Mouse (Mus musculus): ENCODE results near the gene Fam178b. TPM values are rescaled to one million over a fixed set of nuclear protein-coding genes. Genes with fewer than 3 reads are reported as not detected.

Gene Fam178b
- total and polyA plus RNA-seq, 2 experiments from 2014 or later: not detected

DNA sequence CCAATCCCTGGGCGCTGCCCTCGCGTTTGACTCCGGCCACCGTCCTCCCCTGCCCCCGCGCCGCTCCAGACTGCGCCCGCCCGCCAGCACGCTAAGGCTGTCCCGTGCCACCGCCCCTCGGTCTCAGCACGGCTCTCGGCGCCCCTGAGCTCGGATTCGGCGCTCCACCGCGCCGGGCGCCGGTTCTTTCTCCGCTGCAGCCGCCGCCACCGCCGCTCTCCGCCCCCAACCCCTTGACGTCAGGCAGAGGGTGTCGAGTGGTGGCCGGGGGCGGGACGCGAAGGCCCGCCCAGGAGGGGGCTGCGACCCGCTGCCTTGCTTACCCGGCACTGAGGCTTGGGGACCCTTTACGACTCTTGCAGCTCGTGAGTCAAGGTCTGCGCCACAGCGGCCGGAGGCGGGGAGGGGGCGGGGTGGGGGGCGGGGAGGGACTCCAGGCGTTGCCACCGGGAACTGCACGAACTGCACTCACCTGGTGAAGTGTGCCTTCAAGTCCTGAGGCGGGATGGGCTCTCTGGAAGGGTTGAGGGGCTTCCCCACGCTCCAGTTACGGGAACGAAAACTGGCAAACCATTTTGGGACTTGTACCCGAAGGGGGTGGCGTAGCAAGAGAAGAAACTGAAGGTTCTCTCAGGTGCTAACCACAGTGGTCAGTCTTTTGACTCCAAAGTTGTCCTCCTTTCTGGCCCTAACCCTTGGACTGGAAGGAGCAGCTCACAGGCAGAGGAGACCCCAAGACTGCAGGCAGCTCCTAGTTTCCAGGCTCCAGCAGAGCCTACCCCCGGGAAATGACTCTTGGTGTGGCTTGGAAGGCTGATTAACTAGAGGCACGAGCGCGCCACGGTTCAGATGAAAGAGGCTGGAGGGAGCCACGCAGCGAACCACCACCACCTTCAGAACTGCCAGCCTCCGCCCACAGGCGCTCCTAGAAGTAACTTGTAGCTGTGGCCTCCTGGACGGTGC is 124.7 kb downstream of the Fam178b start, which contains the start of gene Sema4c:
TSS of gene Sema4c (minus strand) at position 319 of the 963 bp plus-strand sequence.
- Histone ChIP-seq H3K9ac (peak within 1 kb of the TSS; percentile 89), H3K4me2 (ENCODE audit: low read depth) (peak within 1 kb of the TSS; percentile 96), H3K27me3 (ENCODE audit: insufficient read depth, low read length) (no peaks in the 10 kb centered on the region), H3K9me3 (ENCODE audit: low read length) (no peaks in the 10 kb centered on the region), H3K27ac (ENCODE audit: low read depth, low read length) (peak within 1 kb of the TSS; percentile 99), H3K4me3 (ENCODE audit: low read depth, low read length) (peak within 1 kb of the TSS; percentile 67), H3K4me1 (ENCODE audit: insufficient read depth) (peaks cover 12% of the 10 kb centered on the region), H3K36me3 (ENCODE audit: insufficient read depth) (peaks cover 20% of the 10 kb centered on the region)
- DNase-seq: peak; percentile 84
- TF ChIP-seq CTCF (IDR thresholded peaks at IDR 0.05; ENCODE audit: low read depth): no peak
- WGBS: 3% methylated on average over 68 of the region's 69 CpGs
- ATAC-seq: peak; percentile 50

DNA sequence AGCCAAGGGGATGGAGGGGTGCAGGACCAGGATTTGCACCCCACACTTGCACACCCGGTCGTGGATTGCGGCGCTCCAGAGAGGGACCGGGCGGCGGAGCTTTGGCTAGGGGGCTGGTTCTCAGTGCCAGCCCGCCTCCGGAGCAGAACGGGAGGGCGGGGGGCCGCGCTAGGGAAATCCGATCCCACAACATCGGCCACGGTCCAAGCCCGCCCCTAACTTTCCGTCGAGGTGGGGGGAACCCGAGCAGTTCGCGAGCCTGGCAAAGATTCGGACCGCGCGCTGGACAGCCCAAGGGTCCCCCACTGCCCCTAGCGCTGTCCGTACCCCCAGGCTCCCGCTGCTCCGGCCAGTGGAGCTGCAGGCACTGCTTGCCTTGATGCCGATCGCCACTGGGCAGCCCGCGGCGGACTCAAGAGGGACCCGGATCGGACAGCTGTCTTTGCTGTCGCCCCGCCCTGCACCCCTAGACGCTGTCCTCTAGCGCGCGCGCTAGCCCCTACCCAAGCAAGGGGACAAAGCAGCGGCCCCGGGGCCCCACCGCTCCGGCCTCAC is 125.4 kb downstream of the Fam178b start:
- Histone ChIP-seq H3K9ac (peak overlapping the region; percentile 89), H3K9me3 (ENCODE audit: low read length) (no peaks in the 10 kb centered on the region), H3K4me3 (ENCODE audit: low read depth, low read length) (peak overlapping the region; percentile 67)

DNA sequence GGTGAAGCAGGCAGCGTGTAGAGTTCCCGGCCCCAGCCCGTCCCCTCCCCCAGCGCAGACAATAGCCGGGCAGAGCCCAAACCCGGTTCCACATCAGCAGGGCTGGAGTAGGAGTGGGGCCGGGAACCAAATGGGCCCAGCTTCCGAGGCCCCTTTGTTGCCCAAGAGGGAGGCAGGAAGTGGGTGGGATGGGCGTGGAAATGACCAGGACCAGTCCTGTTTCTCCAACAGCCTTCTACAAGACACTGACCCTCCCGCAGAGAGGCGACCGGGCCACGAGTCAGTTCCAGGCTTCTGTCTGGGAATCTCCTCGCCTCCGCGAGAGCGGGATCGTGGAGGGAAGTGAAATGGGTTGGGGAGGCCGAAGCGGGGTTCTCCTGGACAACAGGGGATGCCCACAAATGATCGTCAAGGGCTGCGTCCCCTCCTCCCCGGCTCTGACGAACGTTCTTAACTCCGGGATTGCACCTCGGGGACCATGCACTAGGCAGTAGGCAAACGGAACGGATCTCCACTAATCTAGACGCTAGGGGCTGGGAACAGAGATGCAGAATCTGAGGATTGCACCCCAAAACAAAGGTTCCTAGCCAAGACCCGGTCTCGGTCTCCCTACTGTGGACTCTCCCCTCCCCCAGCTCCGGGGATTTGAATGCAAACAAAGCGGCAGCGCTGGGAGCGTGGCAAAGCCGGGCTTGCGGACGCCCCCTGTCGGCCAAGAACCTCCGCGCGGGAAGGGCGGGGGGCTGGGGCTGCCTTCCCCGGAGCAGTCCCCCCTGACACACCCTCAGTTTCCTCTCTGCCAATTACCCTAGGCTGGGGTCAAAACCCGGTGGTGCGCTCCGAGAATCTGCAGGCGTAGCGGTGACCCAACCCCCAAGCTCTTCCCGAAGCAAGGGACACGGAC is 126.2 kb downstream of the Fam178b start:
- under 1% methylated on average over 52 of the region's 52 CpGs for WGBS
- Histone ChIP-seq H3K27ac (ENCODE audit: low read depth, low read length) (peak overlapping the region; percentile 99), H3K4me1 (ENCODE audit: insufficient read depth) (peaks cover 12% of the 10 kb centered on the region), H3K27me3 (ENCODE audit: insufficient read depth, low read length) (no peaks in the 10 kb centered on the region), H3K9ac (peak overlapping the region; percentile 89), H3K4me3 (ENCODE audit: low read depth, low read length) (peak overlapping the region; percentile 67), H3K36me3 (ENCODE audit: insufficient read depth) (peaks cover 35% of the 10 kb centered on the region), H3K9me3 (ENCODE audit: low read length) (no peaks in the 10 kb centered on the region), H3K4me2 (ENCODE audit: low read depth) (peak overlapping the region; percentile 96)
- ATAC-seq (peak; percentile 89), DNase-seq (peak; percentile 98)
- peak; percentile 94 for TF ChIP-seq CTCF (IDR thresholded peaks at IDR 0.05; ENCODE audit: low read depth)

More for the DNA sequence above, 125.4 kb downstream of the Fam178b start:
- H3K4me2 ChIP-seq (ENCODE audit: low read depth): peak overlapping the region; percentile 96
- no peak for DNase-seq
- peaks cover 28% of the 10 kb centered on the region for H3K36me3 ChIP-seq (ENCODE audit: insufficient read depth)
- peak overlapping the region; percentile 99 for H3K27ac ChIP-seq (ENCODE audit: low read depth, low read length)
- WGBS: 3% methylated on average over 47 of the region's 48 CpGs
- peaks cover 12% of the 10 kb centered on the region for H3K4me1 ChIP-seq (ENCODE audit: insufficient read depth)
- peak; percentile 70 for ATAC-seq
- no peak for TF ChIP-seq CTCF (IDR thresholded peaks at IDR 0.05; ENCODE audit: low read depth)
- H3K27me3 ChIP-seq (ENCODE audit: insufficient read depth, low read length): no peaks in the 10 kb centered on the region

DNA sequence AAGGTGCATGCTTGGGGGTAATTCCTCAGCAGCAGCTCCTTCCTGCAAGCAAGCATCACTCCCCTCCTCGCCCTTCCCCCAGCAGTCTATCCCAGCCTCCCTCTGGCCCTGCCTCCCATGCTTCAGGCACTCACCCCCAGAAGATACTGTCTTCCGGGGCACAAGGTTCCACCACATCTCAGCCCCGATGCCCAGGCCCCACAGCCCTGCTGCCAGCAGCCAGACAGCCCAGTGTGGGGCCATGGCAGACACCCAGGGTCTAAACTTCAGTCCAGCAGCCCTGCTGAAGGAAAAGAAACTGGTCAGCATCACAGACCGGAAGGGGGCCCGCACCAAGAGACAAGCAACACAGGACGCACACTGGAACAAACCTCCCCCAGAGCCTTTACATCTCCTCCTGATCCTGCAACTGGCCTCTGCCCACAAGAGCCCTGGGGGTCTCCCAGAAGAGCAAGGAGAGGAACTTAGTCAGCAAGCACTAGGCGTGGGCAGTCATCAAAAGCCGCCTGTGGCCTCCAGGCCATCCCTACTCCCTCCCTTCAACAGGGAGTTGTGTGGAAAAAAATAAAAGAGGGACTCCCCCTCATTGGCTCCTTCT is 127.1 kb downstream of the Fam178b start:
- H3K27me3 ChIP-seq (ENCODE audit: insufficient read depth, low read length): no peaks in the 10 kb centered on the region
- peak overlapping the region; percentile 96 for H3K4me2 ChIP-seq (ENCODE audit: low read depth)
- WGBS: 4% methylated on average over 8 of the region's 8 CpGs
- peak overlapping the region; percentile 67 for H3K4me3 ChIP-seq (ENCODE audit: low read depth, low read length)
- no peak for ATAC-seq
- H3K36me3 ChIP-seq (ENCODE audit: insufficient read depth): peaks cover 45% of the 10 kb centered on the region
- H3K27ac ChIP-seq (ENCODE audit: low read depth, low read length): peak overlapping the region; percentile 99
- peaks cover 12% of the 10 kb centered on the region for H3K4me1 ChIP-seq (ENCODE audit: insufficient read depth)
- H3K9ac ChIP-seq: peak overlapping the region; percentile 89
- DNase-seq: peak; percentile 33
- H3K9me3 ChIP-seq (ENCODE audit: low read length): no peaks in the 10 kb centered on the region
- no peak for TF ChIP-seq CTCF (IDR thresholded peaks at IDR 0.05; ENCODE audit: low read depth)

DNA sequence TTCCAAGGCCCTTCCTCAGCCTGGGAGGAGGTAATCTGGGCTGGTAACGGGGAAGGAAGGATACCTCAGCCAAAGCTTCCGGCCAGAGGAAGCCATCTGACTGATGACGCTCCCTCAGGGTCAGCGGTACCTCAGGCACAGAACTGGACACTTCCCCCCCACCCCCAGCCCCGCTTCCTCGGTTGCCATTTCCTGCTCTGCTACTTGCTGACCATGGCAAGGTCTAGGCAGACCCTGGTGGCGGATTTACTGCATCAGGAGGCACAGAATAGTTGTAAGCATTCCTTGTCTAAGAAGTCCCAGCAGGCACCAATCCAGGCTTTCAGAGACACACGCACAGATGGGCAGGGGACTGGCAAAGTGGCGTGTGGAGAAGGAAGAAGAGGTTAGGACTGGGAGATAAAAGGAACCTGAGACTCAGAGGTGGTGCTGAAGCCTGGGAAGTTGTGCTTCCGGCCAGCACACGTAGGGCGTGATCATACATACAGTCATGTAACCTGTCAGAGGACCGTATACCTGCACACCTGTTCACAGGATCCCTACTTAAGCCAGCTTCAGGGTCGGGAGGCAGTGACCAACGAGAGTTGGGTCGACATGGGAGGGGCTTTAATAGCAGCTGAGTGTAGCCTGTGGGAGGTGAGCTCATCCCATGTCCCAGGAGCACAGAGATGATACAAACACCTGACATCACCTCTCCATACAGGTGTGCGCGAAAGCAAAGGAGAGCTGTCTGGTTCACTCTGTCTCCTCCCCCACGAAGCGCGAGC is 128.2 kb downstream of the Fam178b start:
- WGBS: 72% methylated on average over 21 of the region's 21 CpGs
- H3K27ac ChIP-seq (ENCODE audit: low read depth, low read length): no peak overlapping the region
- no peaks in the 10 kb centered on the region for H3K9me3 ChIP-seq (ENCODE audit: low read length)
- H3K4me1 ChIP-seq (ENCODE audit: insufficient read depth): peaks cover 12% of the 10 kb centered on the region
- H3K4me2 ChIP-seq (ENCODE audit: low read depth): peak overlapping the region; percentile 96
- peak overlapping the region; percentile 67 for H3K4me3 ChIP-seq (ENCODE audit: low read depth, low read length)
- H3K36me3 ChIP-seq (ENCODE audit: insufficient read depth): peaks cover 55% of the 10 kb centered on the region
- ATAC-seq: no peak
- no peak for DNase-seq
- peak overlapping the region; percentile 89 for H3K9ac ChIP-seq
- no peaks in the 10 kb centered on the region for H3K27me3 ChIP-seq (ENCODE audit: insufficient read depth, low read length)
- no peak for TF ChIP-seq CTCF (IDR thresholded peaks at IDR 0.05; ENCODE audit: low read depth)

Measured in forebrain, postnatal 0 days (tissue).